Mouse (Mus musculus): ENCODE measurements around the gene Dagla. TPM values are rescaled to one million over a fixed set of nuclear protein-coding genes. Genes with fewer than 3 reads are reported as not detected.

The Dagla gene
- polyA plus RNA-seq, 1 experiment from 2014 or later, result 3.4 TPM

DNA sequence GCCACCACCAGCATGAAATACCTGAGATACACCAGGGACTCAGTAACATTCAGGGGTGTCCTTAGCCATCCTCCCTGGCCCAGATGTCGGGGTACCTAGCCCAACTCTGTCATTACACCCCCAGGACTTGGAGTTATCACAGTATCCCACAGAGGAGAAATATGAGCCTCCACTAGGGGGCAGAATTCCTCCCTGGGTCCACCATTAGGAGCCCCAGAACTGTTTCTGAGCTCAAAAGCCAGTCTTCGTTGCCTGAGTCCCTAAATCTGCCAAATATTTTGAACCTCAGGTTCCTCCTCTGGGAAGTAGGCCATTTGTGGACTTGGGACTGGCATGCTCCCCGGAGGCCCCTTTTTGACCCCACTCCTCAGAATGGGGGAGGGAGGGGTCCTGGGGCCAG is 85.6 kb downstream of the Dagla start:
- Histone ChIP-seq H3K9me3 (ENCODE audit: low read depth, low read length) (no peaks in the 10 kb centered on the region), H3K4me3 (ENCODE audit: low read depth, low read length) (no peak overlapping the region), H3K4me2 (no peak overlapping the region), H3K27me3 (ENCODE audit: insufficient read depth, low read length) (no peaks in the 10 kb centered on the region), H3K27ac (ENCODE audit: low read depth) (no peak overlapping the region), H3K4me1 (ENCODE audit: insufficient read depth) (no peaks in the 10 kb centered on the region), H3K36me3 (ENCODE audit: insufficient read depth) (peaks cover 21% of the 10 kb centered on the region; the same call in 1 of the 2 replicates), H3K9ac (no peak overlapping the region)
- ATAC-seq (ENCODE audit: insufficient read depth), result no peak
- TF ChIP-seq CTCF (IDR thresholded peaks at IDR 0.05; ENCODE audit: low read depth), result peak; percentile 74
- 35% methylated on average over 3 of the region's 3 CpGs for WGBS
- DNase-seq, result peak; percentile 88

DNA sequence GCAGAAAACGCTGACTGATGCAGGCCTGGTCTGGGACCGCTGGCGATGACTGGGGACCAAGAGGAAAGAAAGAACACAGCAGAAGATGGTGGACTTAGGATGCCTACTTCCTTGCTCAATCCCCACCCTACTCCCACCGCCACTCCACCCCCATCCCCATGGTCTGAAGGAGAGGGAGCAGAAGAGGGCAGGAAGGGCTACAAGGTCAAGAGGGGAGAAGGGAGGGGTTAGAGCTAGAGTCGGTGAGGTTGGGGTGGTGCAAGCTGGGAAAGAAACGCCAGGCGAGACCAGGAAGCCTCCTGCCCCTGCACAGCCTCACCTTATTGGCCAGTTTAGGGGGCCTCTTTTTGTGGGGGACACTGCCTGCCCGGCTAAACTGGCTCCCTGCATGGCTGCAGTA is 88.6 kb downstream of the Dagla start:
- no peak overlapping the region for H3K9ac ChIP-seq
- WGBS, result 73% methylated on average over 8 of the region's 8 CpGs
- TF ChIP-seq CTCF (IDR thresholded peaks at IDR 0.05; ENCODE audit: low read depth), result no peak
- H3K27me3 ChIP-seq (ENCODE audit: insufficient read depth, low read length), result no peaks in the 10 kb centered on the region
- no peak overlapping the region for H3K27ac ChIP-seq (ENCODE audit: low read depth)
- H3K9me3 ChIP-seq (ENCODE audit: low read depth, low read length), result no peaks in the 10 kb centered on the region
- H3K4me3 ChIP-seq (ENCODE audit: low read depth, low read length), result no peak overlapping the region
- no peaks in the 10 kb centered on the region for H3K4me1 ChIP-seq (ENCODE audit: insufficient read depth)
- peaks cover 50% of the 10 kb centered on the region for H3K36me3 ChIP-seq (ENCODE audit: insufficient read depth)
- H3K4me2 ChIP-seq, result no peak overlapping the region
- no peak for ATAC-seq (ENCODE audit: insufficient read depth)
- DNase-seq, result no peak

DNA sequence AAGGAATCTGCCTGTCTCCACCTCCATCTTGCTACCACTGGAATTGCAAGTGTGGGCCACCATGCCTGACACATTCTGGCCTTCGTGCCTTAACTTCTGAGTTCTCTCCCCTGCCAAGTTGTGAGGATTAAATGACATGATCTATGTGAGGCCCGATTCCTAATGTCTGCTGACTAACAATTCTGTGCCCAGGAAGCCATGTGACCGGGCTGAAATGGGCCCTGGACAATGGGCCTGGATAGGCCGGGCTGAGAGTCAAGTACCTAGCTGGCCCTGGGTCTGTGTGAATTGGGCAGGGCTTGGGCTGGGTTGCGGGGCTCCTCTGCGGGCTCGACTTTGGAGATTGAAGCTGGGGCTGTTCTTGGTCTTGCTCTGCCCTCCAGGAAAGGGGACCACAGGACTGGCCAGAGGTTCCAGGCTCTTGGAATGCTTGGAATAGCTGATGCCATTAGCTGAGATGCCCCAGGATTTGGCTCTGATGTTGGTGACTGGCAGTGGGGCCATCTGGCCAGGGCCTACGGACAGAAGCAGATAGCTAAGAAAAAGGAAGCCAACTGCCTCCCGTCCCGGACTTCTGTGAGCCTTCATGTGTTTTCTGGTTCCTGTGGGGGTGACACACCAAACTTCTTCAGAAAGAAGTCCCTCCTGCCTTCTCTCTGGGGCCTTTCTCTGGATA is 90.7 kb downstream of the Dagla start:
- H3K4me3 ChIP-seq (ENCODE audit: low read depth, low read length), result no peak overlapping the region
- no peak overlapping the region for H3K9ac ChIP-seq
- 87% methylated on average over 10 of the region's 10 CpGs for WGBS
- no peak overlapping the region for H3K4me2 ChIP-seq
- no peaks in the 10 kb centered on the region for H3K4me1 ChIP-seq (ENCODE audit: insufficient read depth)
- H3K27ac ChIP-seq (ENCODE audit: low read depth), result no peak overlapping the region
- ATAC-seq (ENCODE audit: insufficient read depth), result no peak
- no peak for DNase-seq
- peaks cover 63% of the 10 kb centered on the region for H3K36me3 ChIP-seq (ENCODE audit: insufficient read depth)
- no peak for TF ChIP-seq CTCF (IDR thresholded peaks at IDR 0.05; ENCODE audit: low read depth)
- no peaks in the 10 kb centered on the region for H3K27me3 ChIP-seq (ENCODE audit: insufficient read depth, low read length)
- H3K9me3 ChIP-seq (ENCODE audit: low read depth, low read length), result no peaks in the 10 kb centered on the region

DNA sequence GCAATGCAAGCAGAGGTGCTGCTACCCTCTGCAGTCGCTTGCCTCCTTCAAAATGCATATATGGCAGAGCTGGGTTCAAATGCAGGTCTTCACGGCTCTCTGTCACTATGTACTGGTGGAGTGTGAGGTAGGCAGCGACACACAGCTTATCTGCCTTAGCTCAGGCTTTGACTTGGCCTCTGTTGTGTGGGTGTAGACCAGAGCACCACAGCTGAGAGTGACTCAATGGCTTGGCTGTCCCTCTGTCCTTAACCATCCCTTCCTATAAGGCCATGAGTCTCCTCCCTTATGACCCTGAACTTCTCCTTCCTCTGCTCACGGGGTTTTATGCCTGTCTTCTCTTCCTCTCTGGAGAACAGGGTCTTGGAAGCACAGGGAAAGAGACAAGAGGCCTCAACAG is 93.8 kb downstream of the Dagla start:
- no peak overlapping the region for H3K4me2 ChIP-seq
- no peak for TF ChIP-seq CTCF (IDR thresholded peaks at IDR 0.05; ENCODE audit: low read depth)
- no peak overlapping the region for H3K27ac ChIP-seq (ENCODE audit: low read depth)
- 74% methylated on average over 4 of the region's 4 CpGs for WGBS
- H3K4me3 ChIP-seq (ENCODE audit: low read depth, low read length), result no peak overlapping the region
- no peaks in the 10 kb centered on the region for H3K4me1 ChIP-seq (ENCODE audit: insufficient read depth)
- H3K9ac ChIP-seq, result no peak overlapping the region
- no peak for ATAC-seq (ENCODE audit: insufficient read depth)
- H3K27me3 ChIP-seq (ENCODE audit: insufficient read depth, low read length), result no peaks in the 10 kb centered on the region
- no peak for DNase-seq
- H3K9me3 ChIP-seq (ENCODE audit: low read depth, low read length), result no peaks in the 10 kb centered on the region
- H3K36me3 ChIP-seq (ENCODE audit: insufficient read depth), result peaks cover 80% of the 10 kb centered on the region

DNA sequence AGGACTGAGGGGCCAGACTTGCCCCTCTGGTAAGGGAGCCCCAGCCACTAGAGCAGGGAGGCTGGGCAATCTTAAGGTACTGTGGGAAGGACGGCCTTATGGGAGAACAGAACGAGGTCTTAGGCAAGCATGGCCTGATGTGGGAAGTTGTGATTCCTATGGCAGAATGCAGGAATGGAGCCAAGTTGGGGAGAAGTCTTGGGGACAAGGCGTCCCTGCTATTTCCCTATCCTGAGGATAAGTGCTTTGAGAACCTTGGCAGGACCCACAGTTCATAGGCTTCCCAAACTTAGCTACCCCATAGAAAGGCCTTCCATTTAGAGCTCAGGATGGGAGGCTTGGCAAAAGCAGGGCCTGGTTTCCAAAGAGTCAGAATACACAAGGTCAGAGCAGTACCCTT is 95.8 kb downstream of the Dagla start:
- Histone ChIP-seq H3K36me3 (ENCODE audit: insufficient read depth) (peaks cover 78% of the 10 kb centered on the region), H3K27ac (ENCODE audit: low read depth) (no peak overlapping the region), H3K4me1 (ENCODE audit: insufficient read depth) (no peaks in the 10 kb centered on the region), H3K9ac (no peak overlapping the region), H3K4me2 (no peak overlapping the region), H3K9me3 (ENCODE audit: low read depth, low read length) (no peaks in the 10 kb centered on the region), H3K27me3 (ENCODE audit: insufficient read depth, low read length) (no peaks in the 10 kb centered on the region), H3K4me3 (ENCODE audit: low read depth, low read length) (no peak overlapping the region)
- no peak for TF ChIP-seq CTCF (IDR thresholded peaks at IDR 0.05; ENCODE audit: low read depth)
- ATAC-seq (ENCODE audit: insufficient read depth), result no peak
- DNase-seq, result no peak
- WGBS, result 77% methylated on average over 3 of the region's 3 CpGs

DNA sequence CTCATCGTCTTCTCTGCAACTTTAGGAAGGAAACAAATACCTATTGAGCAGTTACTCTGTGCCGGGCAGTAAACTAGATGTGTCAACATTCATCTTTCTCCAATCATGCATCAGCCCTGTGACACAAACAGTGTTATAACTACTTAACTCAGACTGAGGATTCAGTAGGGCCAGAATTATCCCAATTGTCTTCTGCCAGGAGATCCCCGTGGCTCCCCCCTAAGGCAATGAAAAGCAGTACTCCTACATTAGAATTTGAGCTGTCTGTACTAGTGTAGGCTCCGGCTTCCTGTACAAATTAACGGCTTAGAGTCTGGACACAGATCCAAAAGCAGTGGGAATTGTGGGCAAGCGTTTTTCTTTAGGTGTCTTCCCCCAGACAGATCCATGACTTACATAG is 99.6 kb downstream of the Dagla start:
- Histone ChIP-seq H3K4me2 (peak overlapping the region; percentile 91), H3K27ac (ENCODE audit: low read depth) (0 out of 2 replicates have a peak overlapping the region, but pooled peaks have one; percentile 5), H3K9ac (peak overlapping the region; percentile 83), H3K4me1 (ENCODE audit: insufficient read depth) (no peaks in the 10 kb centered on the region), H3K4me3 (ENCODE audit: low read depth, low read length) (peak overlapping the region; percentile 79), H3K36me3 (ENCODE audit: insufficient read depth) (peaks cover 59% of the 10 kb centered on the region), H3K27me3 (ENCODE audit: insufficient read depth, low read length) (no peaks in the 10 kb centered on the region), H3K9me3 (ENCODE audit: low read depth, low read length) (no peaks in the 10 kb centered on the region)
- TF ChIP-seq CTCF (IDR thresholded peaks at IDR 0.05; ENCODE audit: low read depth), result no peak
- DNase-seq (no peak), ATAC-seq (ENCODE audit: insufficient read depth) (no peak)
- 64% methylated on average over 6 of the region's 6 CpGs for WGBS

DNA sequence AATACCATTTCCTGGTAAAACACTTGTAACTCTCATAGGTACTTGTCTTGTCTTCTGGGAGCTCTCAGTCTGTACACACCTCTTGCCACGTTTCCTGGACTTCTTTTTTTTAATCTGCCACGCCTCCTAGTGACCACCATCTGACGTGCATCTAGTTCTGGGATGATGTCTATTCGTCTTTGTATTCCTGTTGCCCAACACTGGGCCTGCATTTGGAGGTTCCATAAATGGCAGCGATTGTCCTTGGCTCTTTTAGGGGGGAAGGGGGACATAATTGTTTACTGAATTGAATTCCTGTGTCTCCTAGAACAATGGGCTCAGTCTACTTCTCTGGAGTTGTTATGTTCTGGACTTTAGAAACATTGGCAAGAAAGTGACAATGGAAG is 100.1 kb downstream of the Dagla start:
- Histone ChIP-seq H3K9me3 (ENCODE audit: low read depth, low read length) (no peaks in the 10 kb centered on the region), H3K9ac (peak overlapping the region; percentile 83), H3K4me3 (ENCODE audit: low read depth, low read length) (peak overlapping the region; percentile 79), H3K36me3 (ENCODE audit: insufficient read depth) (peaks cover 59% of the 10 kb centered on the region), H3K4me1 (ENCODE audit: insufficient read depth) (no peaks in the 10 kb centered on the region), H3K4me2 (peak overlapping the region; percentile 91), H3K27ac (ENCODE audit: low read depth) (peak overlapping the region; percentile 88), H3K27me3 (ENCODE audit: insufficient read depth, low read length) (no peaks in the 10 kb centered on the region)
- 1% methylated on average over 5 of the region's 5 CpGs for WGBS
- peak; percentile 50 for TF ChIP-seq CTCF (IDR thresholded peaks at IDR 0.05; ENCODE audit: low read depth)
- ATAC-seq (ENCODE audit: insufficient read depth), result peak; percentile 50
- DNase-seq, result peak; percentile 82

Data from lung, embryonic 14.5 days (tissue).